Mouse (Mus musculus) small intestine, adult 2 months (tissue): Measurements from ENCODE around the gene Cdhr3.
A peak's percentile ranks its signal among the peaks of the same experiment; 100 is the strongest.

Experiments
- CTCF ChIP-seq: fragments of 200-500 bp; IDR thresholded peaks from 2 replicates; pipeline ENCODE4 v1.5.1; 2012; ENCODE audit warnings: low read depth, mild to moderate bottlenecking, control low read depth, inconsistent platforms, low read length, moderate library complexity, mixed read lengths; ENCODE audit not compliant: insufficient replicate concordance, insufficient read length; ENCODE audit errors: extremely low read depth
- POLR2A ChIP-seq: fragments of 200-500 bp; IDR thresholded peaks from 2 replicates; pipeline ENCODE4 v1.6.1; 2012; ENCODE audit warnings: low read depth, mild to moderate bottlenecking, control low read depth, inconsistent platforms, low read length, moderate library complexity

GRCm38 (mm10) chr12:33109531-33109930 lies 16.9 kb upstream of the Cdhr3 start:
- TF ChIP-seq POLR2A, result no peak
- TF ChIP-seq CTCF, result peak; percentile 66; the same call in 1 of the 2 replicates
